Mouse (Mus musculus): ENCODE results near the gene Rpl18. TPM values are rescaled to one million over a fixed set of nuclear protein-coding genes. Genes with fewer than 3 reads are reported as not detected.
A peak's percentile ranks its signal among the peaks of the same experiment; 100 is the strongest.

Rpl18 gene
- polyA plus RNA-seq, 1 experiment from 2014 or later = 721 TPM

GRCm38 (mm10) chr7:45717918-45718297, 2.7 kb downstream of the Rpl18 start, which contains the start of gene Sphk2:
Sphk2 (minus strand) TSS chr7:45718002.
- Histone ChIP-seq H3K27ac (replicated peaks) (peak within 1 kb of the TSS; percentile 89), H3K36me3 (peaks cover 46% of the 10 kb centered on the region), H3K9ac (replicated peaks) (peak within 1 kb of the TSS; percentile 98), H3K9me3 (no peaks in the 10 kb centered on the region), H3K4me3 (peak within 1 kb of the TSS; percentile 91), H3K27me3 (no peaks in the 10 kb centered on the region), H3K4me2 (replicated peaks) (peak within 1 kb of the TSS; percentile 92), H3K4me1 (peaks cover 46% of the 10 kb centered on the region)
- under 1% methylated on average over 41 of the region's 41 CpGs for WGBS
- ATAC-seq (ENCODE audit: low FRiP score, low read depth) = peak; percentile 76

- Histone ChIP-seq H3K4me3 (peak overlapping the region; percentile 91), H3K4me1 (peaks cover 46% of the 10 kb centered on the region), H3K36me3 (peaks cover 46% of the 10 kb centered on the region), H3K27ac (replicated peaks) (peak overlapping the region; percentile 89), H3K27me3 (no peaks in the 10 kb centered on the region), H3K9ac (replicated peaks) (peak overlapping the region; percentile 98), H3K4me2 (replicated peaks) (peak overlapping the region; percentile 92), H3K9me3 (no peaks in the 10 kb centered on the region)
- no peak for ATAC-seq (ENCODE audit: low FRiP score, low read depth)
- WGBS = under 1% methylated on average over 20 of the region's 20 CpGs
Measured at GRCm38 (mm10) chr7:45718331-45718730, 3.1 kb downstream of the Rpl18 start.

GRCm38 (mm10) chr7:45719180-45719579, 3.9 kb downstream of the Rpl18 start:
- H3K27ac ChIP-seq (replicated peaks) = no peak overlapping the region
- peaks cover 51% of the 10 kb centered on the region for H3K36me3 ChIP-seq
- peak overlapping the region; percentile 91 for H3K4me3 ChIP-seq
- H3K4me2 ChIP-seq (replicated peaks) = peak overlapping the region; percentile 92
- peaks cover 42% of the 10 kb centered on the region for H3K4me1 ChIP-seq
- no peaks in the 10 kb centered on the region for H3K27me3 ChIP-seq
- ATAC-seq (ENCODE audit: low FRiP score, low read depth) = no peak
- peak overlapping the region; percentile 98 for H3K9ac ChIP-seq (replicated peaks)
- H3K9me3 ChIP-seq = no peaks in the 10 kb centered on the region
- WGBS = 85% methylated on average over 10 of the region's 10 CpGs

GRCm38 (mm10) chr7:45719738-45720412, 4.6 kb downstream of the Rpl18 start:
- Histone ChIP-seq H3K27ac (replicated peaks) (no peak overlapping the region), H3K9me3 (no peaks in the 10 kb centered on the region), H3K36me3 (peaks cover 56% of the 10 kb centered on the region), H3K27me3 (no peaks in the 10 kb centered on the region), H3K4me2 (replicated peaks) (peak overlapping the region; percentile 92; the same call in 1 of the 2 replicates), H3K4me3 (peak overlapping the region; percentile 91; the same call in 1 of the 2 replicates), H3K4me1 (peaks cover 35% of the 10 kb centered on the region), H3K9ac (replicated peaks) (no peak overlapping the region)
- 92% methylated on average over 16 of the region's 16 CpGs for WGBS
- ATAC-seq (ENCODE audit: low FRiP score, low read depth) = no peak

GRCm38 (mm10) chr7:45720413-45721233, 5.4 kb downstream of the Rpl18 start, which contains the start of gene Fam83e:
Fam83e (plus strand) TSS chr7:45721212.
- Histone ChIP-seq H3K4me2 (replicated peaks) (no peak within 1 kb of the TSS), H3K9ac (replicated peaks) (no peak within 1 kb of the TSS), H3K4me3 (no peak within 1 kb of the TSS), H3K36me3 (peaks cover 64% of the 10 kb centered on the region), H3K9me3 (no peaks in the 10 kb centered on the region), H3K27ac (replicated peaks) (0 out of 2 replicates have a peak within 1 kb of the TSS, but pooled peaks have one; percentile 15), H3K4me1 (peaks cover 32% of the 10 kb centered on the region), H3K27me3 (no peaks in the 10 kb centered on the region)
- 88% methylated on average over 14 of the region's 14 CpGs for WGBS
- no peak for ATAC-seq (ENCODE audit: low FRiP score, low read depth)

- peaks cover 26% of the 10 kb centered on the region for H3K4me1 ChIP-seq
- no peak overlapping the region for H3K9ac ChIP-seq (replicated peaks)
- H3K27me3 ChIP-seq = no peaks in the 10 kb centered on the region
- no peak for ATAC-seq (ENCODE audit: low FRiP score, low read depth)
- peaks cover 69% of the 10 kb centered on the region for H3K36me3 ChIP-seq
- no peak overlapping the region for H3K4me3 ChIP-seq
- H3K4me2 ChIP-seq (replicated peaks) = no peak overlapping the region
- H3K9me3 ChIP-seq = no peaks in the 10 kb centered on the region
- H3K27ac ChIP-seq (replicated peaks) = no peak overlapping the region
- 84% methylated on average over 7 of the region's 7 CpGs for WGBS
Measured at GRCm38 (mm10) chr7:45721234-45721571, 5.9 kb downstream of the Rpl18 start.

GRCm38 (mm10) chr7:45721642-45722347, 6.5 kb downstream of the Rpl18 start:
- ATAC-seq (ENCODE audit: low FRiP score, low read depth) = no peak
- peaks cover 75% of the 10 kb centered on the region for H3K36me3 ChIP-seq
- no peaks in the 10 kb centered on the region for H3K27me3 ChIP-seq
- 0 out of 2 replicates have a peak overlapping the region, but pooled peaks have one; percentile 15 for H3K27ac ChIP-seq (replicated peaks)
- 69% methylated on average over 13 of the region's 13 CpGs for WGBS
- no peak overlapping the region for H3K4me3 ChIP-seq
- no peak overlapping the region for H3K4me2 ChIP-seq (replicated peaks)
- no peak overlapping the region for H3K9ac ChIP-seq (replicated peaks)
- no peaks in the 10 kb centered on the region for H3K9me3 ChIP-seq
- peaks cover 21% of the 10 kb centered on the region for H3K4me1 ChIP-seq

GRCm38 (mm10) chr7:45722348-45722713, 7.1 kb downstream of the Rpl18 start:
- H3K4me2 ChIP-seq (replicated peaks) = no peak overlapping the region
- H3K27ac ChIP-seq (replicated peaks) = 0 out of 2 replicates have a peak overlapping the region, but pooled peaks have one; percentile 10
- no peaks in the 10 kb centered on the region for H3K9me3 ChIP-seq
- H3K4me1 ChIP-seq = peaks cover 16% of the 10 kb centered on the region
- 87% methylated on average over 13 of the region's 13 CpGs for WGBS
- no peaks in the 10 kb centered on the region for H3K27me3 ChIP-seq
- ATAC-seq (ENCODE audit: low FRiP score, low read depth) = no peak
- no peak overlapping the region for H3K4me3 ChIP-seq
- H3K9ac ChIP-seq (replicated peaks) = no peak overlapping the region
- H3K36me3 ChIP-seq = peaks cover 80% of the 10 kb centered on the region

- 100% methylated on average over 4 of the region's 4 CpGs for WGBS
- Histone ChIP-seq H3K27me3 (no peaks in the 10 kb centered on the region), H3K4me2 (replicated peaks) (no peak overlapping the region), H3K36me3 (peaks cover 81% of the 10 kb centered on the region), H3K27ac (replicated peaks) (no peak overlapping the region), H3K9me3 (no peaks in the 10 kb centered on the region), H3K4me1 (peaks cover 16% of the 10 kb centered on the region), H3K9ac (replicated peaks) (no peak overlapping the region), H3K4me3 (no peak overlapping the region)
- ATAC-seq (ENCODE audit: low FRiP score, low read depth) = no peak
Measured at GRCm38 (mm10) chr7:45723301-45723700, 8.0 kb downstream of the Rpl18 start.

- Histone ChIP-seq H3K4me2 (replicated peaks) (no peak overlapping the region), H3K9ac (replicated peaks) (no peak overlapping the region), H3K27ac (replicated peaks) (no peak overlapping the region), H3K36me3 (peaks cover 82% of the 10 kb centered on the region), H3K4me1 (peaks cover 13% of the 10 kb centered on the region), H3K9me3 (no peaks in the 10 kb centered on the region), H3K4me3 (no peak overlapping the region), H3K27me3 (no peaks in the 10 kb centered on the region)
- 93% methylated on average over 14 of the region's 14 CpGs for WGBS
- ATAC-seq (ENCODE audit: low FRiP score, low read depth) = no peak
Measured at GRCm38 (mm10) chr7:45723781-45724180, 8.5 kb downstream of the Rpl18 start.

- H3K9me3 ChIP-seq = no peaks in the 10 kb centered on the region
- no peak for ATAC-seq (ENCODE audit: low FRiP score, low read depth)
- peaks cover 74% of the 10 kb centered on the region for H3K36me3 ChIP-seq
- H3K4me3 ChIP-seq = no peak overlapping the region
- WGBS = 88% methylated on average over 9 of the region's 9 CpGs
- H3K9ac ChIP-seq (replicated peaks) = no peak overlapping the region
- H3K27ac ChIP-seq (replicated peaks) = no peak overlapping the region
- H3K4me2 ChIP-seq (replicated peaks) = no peak overlapping the region
- H3K4me1 ChIP-seq = no peaks in the 10 kb centered on the region
- H3K27me3 ChIP-seq = no peaks in the 10 kb centered on the region
Measured at GRCm38 (mm10) chr7:45725151-45725550, 9.9 kb downstream of the Rpl18 start.

- Histone ChIP-seq H3K27me3 (no peaks in the 10 kb centered on the region), H3K9ac (replicated peaks) (no peak within 1 kb of the TSS), H3K27ac (replicated peaks) (no peak within 1 kb of the TSS), H3K36me3 (peaks cover 69% of the 10 kb centered on the region), H3K4me2 (replicated peaks) (no peak within 1 kb of the TSS), H3K9me3 (no peaks in the 10 kb centered on the region), H3K4me3 (no peak within 1 kb of the TSS), H3K4me1 (peaks cover 3% of the 10 kb centered on the region; the same call in 1 of the 2 replicates)
- 93% methylated on average over 11 of the region's 11 CpGs for WGBS
- no peak for ATAC-seq (ENCODE audit: low FRiP score, low read depth)
Measured at GRCm38 (mm10) chr7:45725713-45726112, 10.5 kb downstream of the Rpl18 start, which contains the start of gene Spaca4. Spaca4 (minus strand) TSS chr7:45725813.
